Mouse (Mus musculus) midbrain, postnatal 0 days (tissue): ENCODE results near the gene Zc3h7a. TPM values are rescaled to one million over a fixed set of nuclear protein-coding genes. Genes with fewer than 3 reads are reported as not detected.
A peak's percentile ranks its signal among the peaks of the same experiment; 100 is the strongest.
"Not testable (repeated sequence)": the region's sequence is repeated elsewhere in the genome, so short reads cannot be mapped to it uniquely, and the experiment has no call there.

Experiments used
- ATAC-seq: fragments of 200-750 bp; cut with Nextera tagmentation; 2 replicates; pipeline ENCODE4 v1.8.0; 2017; ENCODE audit warnings: moderate number of reproducible peaks, mild to moderate bottlenecking, moderate TSS enrichment, moderate library complexity; ENCODE audit not compliant: low FRiP score
- DNase-seq: peaks from one replicate; pipeline ENCODE4 v3.0.0-alpha.2; 2015; ENCODE audit warnings: low spot score
- H3K27ac ChIP-seq: fragments of 300-500 bp; sonication (generic); 2 replicates; pipeline ENCODE4 v1.5.1; 2014; ENCODE audit warnings: low read depth, mild to moderate bottlenecking, low read length, mixed read lengths
- H3K27me3 ChIP-seq: fragments of 300-500 bp; sonication (generic); 2 replicates; pipeline ENCODE4 v1.6.1; 2014; ENCODE audit warnings: low read length, control low read depth, mixed read lengths; ENCODE audit not compliant: insufficient read depth
- H3K36me3 ChIP-seq: fragments of 300-500 bp; sonication (generic); 2 replicates; pipeline ENCODE4 v1.6.1; 2014; ENCODE audit warnings: low read length, control low read depth, mixed read lengths; ENCODE audit not compliant: insufficient read depth
- H3K4me1 ChIP-seq: fragments of 300-500 bp; sonication (generic); 2 replicates; pipeline ENCODE4 v1.6.1; 2014; ENCODE audit warnings: mild to moderate bottlenecking, control low read depth, antibody characterized with exemption, low read length, mixed read lengths; ENCODE audit not compliant: insufficient read depth
- H3K4me2 ChIP-seq: fragments of 300-500 bp; sonication (generic); 2 replicates; pipeline ENCODE4 v1.6.1; 2014; ENCODE audit warnings: low read depth, mild to moderate bottlenecking, low read length, mixed read lengths; ENCODE audit not compliant: poor library complexity, severe bottlenecking
- H3K4me3 ChIP-seq: fragments of 300-500 bp; sonication (generic); 2 replicates; pipeline ENCODE4 v1.5.1; 2014; ENCODE audit warnings: low read depth, mild to moderate bottlenecking, low read length, moderate library complexity
- H3K9ac ChIP-seq: fragments of 300-500 bp; sonication (generic); replicated peaks from 2 replicates; pipeline ENCODE4 v1.6.1; 2014; ENCODE audit warnings: mild to moderate bottlenecking, low read length, moderate library complexity, mixed read lengths; ENCODE audit not compliant: poor library complexity, severe bottlenecking
- H3K9me3 ChIP-seq: fragments of 300-500 bp; sonication (generic); 2 replicates; pipeline ENCODE4 v1.6.1; 2016; ENCODE audit warnings: low read length, control low read depth
- CTCF ChIP-seq: IDR thresholded peaks from 2 replicates; pipeline ENCODE4 v1.5.1; 2016; ENCODE audit warnings: antibody characterized with exemption, mild to moderate bottlenecking
- WGBS: fragments of 180-500 bp; shearing (Covaris S2); extraction: QIAGEN DNeasy Blood & Tissue Kit; methylation state at CpG from one replicate; pipeline ENCODE4 v1.1.7; 2014; 5-methylcytosine and 5-hydroxymethylcytosine counted together
- polyA plus RNA-seq: library from polyadenylated mRNA; unstranded; fragments of >200 nt; fragmentation: Nextera tagmentation; extraction: Ambion mirVana; gene quantifications from 2 replicates; pipeline ENCODE4 v1.2.1, GENCODE M21; 2015
- total RNA-seq: library from RNA; depleted of rRNA; stranded (reverse); fragments of >200 nt; gene quantifications from 2 replicates; pipeline ENCODE4 v1.2.3, GENCODE M21; 2014

The Zc3h7a gene
- total and polyA plus RNA-seq, 2 experiments from 2014 or later = 33.3 to 40.9 TPM

- Histone ChIP-seq H3K4me3 (no peak overlapping the region), H3K27me3 (no peaks in the 10 kb centered on the region), H3K4me2 (no peak overlapping the region), H3K27ac (no peak overlapping the region), H3K4me1 (no peaks in the 10 kb centered on the region), H3K9me3 (no peaks in the 10 kb centered on the region), H3K36me3 (peaks cover 17% of the 10 kb centered on the region), H3K9ac (no peak overlapping the region)
- no peak for ATAC-seq
- DNase-seq = peak; percentile 13
- WGBS = 81% methylated on average over 3 of the region's 3 CpGs
- TF ChIP-seq CTCF = no peak
These were observed 11.4 kb downstream of the Zc3h7a start for GRCm38 (mm10) chr16:11164695-11165255.

GRCm38 (mm10) chr16:11157721-11158120 is 18.5 kb downstream of the Zc3h7a start:
- H3K27me3 ChIP-seq, H3K4me2 ChIP-seq, H3K27ac ChIP-seq, H3K9ac ChIP-seq, DNase-seq, H3K4me1 ChIP-seq, H3K9me3 ChIP-seq, ATAC-seq, H3K4me3 ChIP-seq: not testable (repeated sequence)
- 60% methylated on average over 1 of the region's 3 CpGs for WGBS
- H3K36me3 ChIP-seq = peaks cover 36% of the 10 kb centered on the region

GRCm38 (mm10) chr16:11154500-11154899 is 21.7 kb downstream of the Zc3h7a start:
- H3K4me3 ChIP-seq = no peak overlapping the region
- no peak for DNase-seq
- no peak overlapping the region for H3K27ac ChIP-seq
- no peak for ATAC-seq
- peak; percentile 42 for TF ChIP-seq CTCF
- H3K36me3 ChIP-seq = peaks cover 34% of the 10 kb centered on the region
- H3K27me3 ChIP-seq = no peaks in the 10 kb centered on the region
- H3K4me2 ChIP-seq = no peak overlapping the region
- H3K9ac ChIP-seq = no peak overlapping the region
- H3K9me3 ChIP-seq = no peaks in the 10 kb centered on the region
- no peaks in the 10 kb centered on the region for H3K4me1 ChIP-seq

- not testable (repeated sequence) for H3K9me3 ChIP-seq, H3K4me1 ChIP-seq, H3K27me3 ChIP-seq, H3K27ac ChIP-seq, ATAC-seq, DNase-seq, H3K4me2 ChIP-seq, H3K4me3 ChIP-seq, H3K9ac ChIP-seq
- WGBS = 26% methylated on average over 54 of the region's 56 CpGs
- peaks cover 39% of the 10 kb centered on the region; the same call in 1 of the 2 replicates for H3K36me3 ChIP-seq
These were observed 32.3 kb downstream of the Zc3h7a start for GRCm38 (mm10) chr16:11143706-11144483.

GRCm38 (mm10) chr16:11134348-11135344 is 41.5 kb downstream of the Zc3h7a start, which contains the start of gene Txndc11:
Gene Txndc11 (minus strand): TSS chr16:11134650.
- Histone ChIP-seq H3K27me3 (no peaks in the 10 kb centered on the region), H3K4me3 (peak within 1 kb of the TSS; percentile 81), H3K36me3 (peaks cover 20% of the 10 kb centered on the region), H3K4me2 (peak within 1 kb of the TSS; percentile 77), H3K27ac (peak within 1 kb of the TSS; percentile 86), H3K9ac (peak within 1 kb of the TSS; percentile 93), H3K4me1 (peaks cover 6% of the 10 kb centered on the region; the same call in 1 of the 2 replicates), H3K9me3 (no peaks in the 10 kb centered on the region)
- ATAC-seq = peak; percentile 99
- WGBS = under 1% methylated on average over 67 of the region's 80 CpGs
- peak; percentile 98 for DNase-seq
- 0 out of 2 replicates have a peak, but pooled peaks have one; percentile 22 for TF ChIP-seq CTCF
